Mouse (Mus musculus) natural killer cell, adult 2 months (primary cell): ENCODE measurements around the gene Denr.

Experiments used
- DNase-seq, 2 experiments: peaks; one replicate each; pipeline ENCODE4 v3.0.0; 2022; ENCODE audit warnings: low spot score in 2 of 2

Denr gene

DNA sequence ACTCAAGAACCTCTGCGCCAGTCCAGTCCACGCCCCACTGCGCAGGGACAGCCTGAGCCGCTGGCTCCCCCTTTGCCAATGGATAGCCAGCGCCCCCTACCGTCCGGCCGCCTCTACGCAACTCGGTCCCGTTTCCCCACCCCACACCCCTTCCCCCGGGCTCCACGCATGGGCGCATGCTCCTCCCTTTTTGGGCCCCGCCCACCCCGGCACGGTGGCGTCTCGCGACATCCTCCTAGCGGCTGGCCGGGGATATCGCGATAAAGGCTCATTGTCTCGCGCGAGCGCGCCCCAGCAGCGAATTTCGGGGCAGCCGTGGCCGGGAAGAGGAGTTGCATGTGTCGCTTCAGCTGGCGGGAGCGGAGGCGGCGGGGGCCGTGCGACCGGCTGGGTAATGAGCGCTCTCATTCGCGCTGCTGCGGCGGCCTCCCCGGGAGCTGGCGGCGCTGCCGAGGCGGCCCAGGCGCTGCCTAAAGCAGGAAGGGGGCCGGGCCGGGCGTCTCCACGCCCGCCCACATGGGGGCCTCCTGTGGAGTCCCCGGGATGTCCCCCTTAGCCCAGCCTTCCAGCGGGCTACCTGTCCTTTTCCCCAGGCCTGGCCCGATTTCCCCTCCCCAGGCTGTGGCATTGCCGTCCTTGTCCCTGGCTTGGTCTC, at the start of gene Denr:
Gene Denr (plus strand): TSS at position 200 of the 655 bp plus-strand sequence.
- DNase-seq = peak; percentile 99

DNA sequence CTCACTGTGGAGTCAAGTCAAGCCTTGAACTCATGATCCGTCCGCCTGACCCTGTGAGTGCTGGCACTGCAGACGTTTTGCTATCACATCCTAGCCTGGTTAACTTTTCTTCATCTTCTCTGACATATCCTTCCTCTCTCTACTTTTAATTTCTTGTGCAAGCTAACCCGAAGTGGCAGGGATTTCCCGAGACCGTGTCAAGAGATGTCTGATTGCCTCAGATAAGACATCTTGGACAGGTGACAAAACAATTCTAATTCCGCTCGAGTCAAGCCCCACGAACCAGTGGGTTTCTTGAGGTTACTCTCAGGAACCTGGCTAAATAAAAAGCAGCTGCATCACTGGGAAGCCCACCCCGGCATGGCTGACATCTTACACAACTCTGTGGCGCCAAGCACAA, 48.2 kb upstream of the Denr start:
- DNase-seq = peak; percentile 10 to 37

DNA sequence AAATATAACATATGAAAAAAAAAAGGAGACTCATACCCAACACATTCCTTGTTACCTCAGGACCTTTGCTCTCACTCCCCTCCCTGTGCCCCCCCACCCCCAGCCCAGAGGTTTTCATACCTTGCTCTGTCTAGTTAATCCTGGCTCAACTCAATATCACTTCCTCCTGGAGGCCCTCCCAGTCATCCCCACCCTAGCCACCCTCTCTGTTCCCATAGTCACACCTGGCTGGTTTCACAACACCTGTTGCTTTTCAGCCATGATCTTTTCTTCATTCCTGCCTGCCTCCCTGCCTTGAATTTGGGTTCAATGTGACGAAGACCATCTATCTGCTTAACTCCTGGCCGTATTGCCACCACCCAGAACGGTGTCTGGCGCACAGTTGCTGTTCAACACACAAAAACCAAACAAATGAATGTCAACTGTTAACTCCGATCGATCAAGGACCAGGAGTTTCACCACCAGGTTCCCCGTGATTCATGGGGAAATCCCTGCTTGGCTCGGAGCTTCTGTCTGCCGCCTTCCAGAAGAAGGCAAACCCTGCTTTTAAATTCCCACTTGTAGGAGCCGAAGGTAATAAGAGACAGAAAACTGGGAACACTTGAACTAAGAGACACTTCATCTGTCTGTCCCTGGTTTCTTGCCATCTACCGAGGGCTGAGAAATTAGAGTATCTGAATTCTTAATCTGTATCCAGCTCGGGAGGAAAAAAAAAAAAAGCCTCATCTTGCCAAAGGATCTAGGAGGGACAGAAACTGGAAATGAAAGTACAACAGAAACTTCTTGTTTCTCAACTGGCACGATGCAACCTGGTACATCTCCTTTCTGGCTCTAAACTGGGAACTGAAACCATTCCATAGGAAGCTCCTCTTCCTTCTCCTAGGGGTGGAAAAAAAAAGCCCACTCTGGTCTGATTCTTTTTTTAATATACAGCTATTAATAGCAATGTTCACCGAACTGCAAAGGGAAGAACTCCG, 44.3 kb upstream of the Denr start:
- no peak for DNase-seq

DNA sequence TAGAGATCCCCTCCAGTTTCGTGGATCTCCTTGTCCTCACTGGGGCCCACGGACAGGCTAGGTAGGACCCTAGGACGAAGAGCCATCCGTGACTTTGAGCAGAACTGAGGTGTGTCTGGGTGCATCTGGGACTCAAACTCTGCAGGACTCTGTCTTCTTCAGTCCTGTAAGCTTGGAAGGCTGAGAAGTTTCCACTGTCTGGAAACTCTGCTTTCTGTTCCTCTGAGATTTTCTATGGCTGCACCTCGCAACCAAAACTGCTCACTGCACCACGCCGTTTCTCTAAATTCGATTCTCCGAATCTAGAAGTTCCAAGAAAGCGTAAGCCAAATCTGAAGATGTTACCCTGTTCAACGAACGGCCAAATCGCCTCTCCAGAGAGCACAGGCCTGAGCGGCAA, 43.0 kb upstream of the Denr start:
- DNase-seq = no peak

DNA sequence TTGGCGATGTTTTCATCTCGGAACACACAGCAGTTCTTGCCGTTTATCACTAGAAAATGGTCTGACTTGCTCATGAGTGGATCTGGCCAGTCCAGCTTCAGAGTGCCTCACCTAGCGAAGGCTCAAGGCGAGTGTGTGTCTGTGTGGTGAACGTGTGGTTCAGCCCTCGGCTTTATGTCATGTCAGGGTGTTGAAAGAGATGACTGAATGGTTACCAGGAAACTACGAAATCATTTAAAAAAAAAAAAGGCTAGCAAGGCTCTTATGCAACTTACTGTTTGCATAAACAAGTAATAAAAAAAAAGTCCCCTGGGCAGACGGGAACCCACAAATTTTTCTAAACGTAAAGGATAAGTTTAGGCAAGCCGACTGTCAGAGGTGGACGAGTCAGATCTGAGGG, 41.6 kb upstream of the Denr start, which contains the start of gene Hcar2:
Gene Hcar2 (minus strand): TSS at position 135 of the 400 bp plus-strand sequence.
- DNase-seq = peak in 1 of 2 experiments; percentile 41

DNA sequence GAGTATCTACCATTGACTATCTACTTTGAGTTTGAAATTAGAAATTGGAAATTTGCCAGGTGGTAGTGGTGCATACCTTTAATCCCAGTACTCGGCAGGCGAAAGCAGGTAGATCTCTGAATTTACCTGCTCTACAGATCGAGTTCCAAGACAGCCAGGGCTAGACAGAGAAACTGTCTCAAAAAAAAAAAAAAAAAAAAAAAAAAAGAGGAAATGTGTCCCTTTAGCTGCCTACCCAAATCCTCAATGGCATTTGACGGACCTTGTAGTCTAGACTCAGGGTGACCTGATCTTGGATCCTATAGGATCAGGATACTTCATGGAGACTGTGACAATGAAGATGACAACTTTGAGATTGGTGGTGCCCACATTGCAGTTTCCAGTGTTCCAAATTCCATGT, 40.5 kb upstream of the Denr start:
- no peak for DNase-seq

DNA sequence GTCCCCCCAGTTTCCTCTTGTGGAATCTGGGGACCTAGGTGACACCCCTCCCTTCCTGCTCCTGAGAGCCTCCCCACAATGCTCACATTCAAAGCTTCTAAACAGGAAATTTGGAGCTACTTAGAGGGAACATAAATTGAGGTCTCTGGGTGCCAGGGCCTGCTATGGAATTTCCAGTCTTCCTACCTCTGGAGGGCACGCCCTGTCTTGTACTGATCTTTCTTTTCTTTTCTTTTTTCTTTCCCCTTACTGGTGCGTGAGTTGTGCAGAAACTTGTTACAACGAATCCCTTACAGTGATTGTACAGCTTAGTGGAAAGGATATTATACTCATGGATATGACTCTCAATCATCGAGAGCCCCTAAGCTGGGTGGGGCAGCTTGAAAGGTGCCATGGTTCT, 37.4 kb upstream of the Denr start:
- DNase-seq = no peak

DNA sequence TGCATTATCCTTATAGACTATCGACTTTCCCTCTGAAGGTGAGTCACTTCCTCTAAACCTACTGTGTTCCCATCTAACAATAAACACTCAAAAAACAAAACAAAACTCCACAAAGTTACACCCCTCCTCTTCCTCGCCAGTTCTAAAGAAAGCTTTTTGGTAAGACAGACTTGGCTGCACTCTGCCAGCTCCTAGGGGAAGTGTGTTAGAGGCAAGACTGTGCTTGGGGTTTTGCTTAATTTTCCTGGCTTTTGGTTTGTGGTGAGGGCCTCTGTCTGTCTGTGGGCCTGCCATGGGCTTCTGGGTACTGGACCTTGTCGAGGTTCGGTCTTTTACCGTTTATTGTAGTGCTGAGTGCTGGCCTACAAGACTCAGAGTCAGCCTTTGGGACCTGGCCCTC, 32.8 kb upstream of the Denr start:
- no peak for DNase-seq

DNA sequence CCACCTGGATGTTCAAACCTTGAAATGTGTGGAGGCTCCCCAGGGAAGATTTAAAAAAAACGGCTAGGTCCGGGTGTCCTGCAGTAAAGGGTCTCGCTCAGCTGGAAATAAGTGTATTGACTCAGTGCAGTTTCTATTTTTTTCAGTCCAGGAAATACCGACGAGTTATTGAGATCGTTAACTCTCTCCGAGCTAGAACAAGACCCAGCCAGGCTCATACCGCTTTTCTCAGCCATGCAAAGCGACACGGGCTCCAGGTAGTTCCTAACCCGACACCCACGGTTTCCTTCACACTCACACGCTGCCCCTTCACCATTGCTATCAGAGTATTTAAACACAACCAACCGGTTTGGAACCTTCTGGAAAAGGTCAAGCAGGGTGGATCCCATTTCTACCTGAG, 28.9 kb upstream of the Denr start:
- no peak for DNase-seq

DNA sequence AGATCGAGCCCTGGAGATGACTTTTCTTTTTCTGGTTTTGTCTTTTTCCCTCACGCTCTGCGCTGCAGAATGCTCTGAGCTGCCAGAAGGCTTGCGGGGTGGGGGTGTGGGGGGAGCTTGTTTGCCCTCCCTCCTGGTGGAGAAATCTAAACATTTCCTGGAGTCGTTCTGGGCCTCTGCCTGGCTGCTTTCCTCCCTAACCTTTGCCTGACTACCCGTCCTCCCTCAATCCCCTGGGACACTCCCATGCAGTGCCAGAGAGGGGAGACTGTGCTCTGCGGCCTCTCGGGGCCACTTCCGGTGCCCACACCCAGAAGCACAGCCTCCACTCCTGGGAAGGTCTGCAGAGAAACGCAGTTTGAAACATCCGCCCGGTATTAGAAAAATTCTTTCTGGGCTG, 27.0 kb upstream of the Denr start, which contains the start of gene Hcar1:
Gene Hcar1 (minus strand): TSS at position 93 of the 400 bp plus-strand sequence.
- DNase-seq = no peak

DNA sequence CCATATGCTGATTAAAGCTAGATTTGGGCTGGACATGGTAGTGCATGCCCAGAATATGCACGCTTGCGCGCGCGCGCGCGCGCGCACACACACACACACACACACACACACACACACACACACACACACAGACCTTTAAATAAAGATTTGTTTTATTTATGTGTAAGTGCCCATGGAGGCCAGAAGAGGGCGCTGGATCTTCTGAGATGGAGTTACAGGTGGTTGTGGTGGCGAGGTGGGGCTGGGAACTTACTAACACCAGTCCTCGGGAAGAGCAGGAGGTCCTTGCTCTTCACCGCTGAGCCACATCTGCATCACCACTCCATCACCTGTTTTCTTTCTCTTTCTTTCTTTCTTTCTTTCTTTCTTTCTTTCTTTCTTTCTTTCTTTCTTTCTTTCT, 26.2 kb upstream of the Denr start:
- no peak for DNase-seq

DNA sequence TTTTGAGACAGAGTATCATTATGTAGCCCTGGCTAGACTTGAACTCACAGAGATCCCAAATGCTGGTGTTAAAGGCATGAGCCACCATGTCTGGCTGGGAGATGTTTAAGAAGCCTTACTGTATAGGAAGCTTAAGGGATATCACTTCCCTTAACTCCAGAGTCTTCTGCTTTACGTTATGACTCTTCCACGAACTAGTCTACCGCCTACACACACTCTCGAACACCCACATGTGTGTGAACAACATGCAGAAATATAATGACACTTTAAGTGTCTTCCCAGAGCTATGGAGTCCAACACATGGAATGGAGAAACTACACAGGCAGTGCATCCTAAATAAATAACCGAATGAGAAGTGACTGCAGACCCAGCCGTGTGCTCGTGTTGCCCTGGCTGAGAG, 23.1 kb upstream of the Denr start:
- no peak for DNase-seq

DNA sequence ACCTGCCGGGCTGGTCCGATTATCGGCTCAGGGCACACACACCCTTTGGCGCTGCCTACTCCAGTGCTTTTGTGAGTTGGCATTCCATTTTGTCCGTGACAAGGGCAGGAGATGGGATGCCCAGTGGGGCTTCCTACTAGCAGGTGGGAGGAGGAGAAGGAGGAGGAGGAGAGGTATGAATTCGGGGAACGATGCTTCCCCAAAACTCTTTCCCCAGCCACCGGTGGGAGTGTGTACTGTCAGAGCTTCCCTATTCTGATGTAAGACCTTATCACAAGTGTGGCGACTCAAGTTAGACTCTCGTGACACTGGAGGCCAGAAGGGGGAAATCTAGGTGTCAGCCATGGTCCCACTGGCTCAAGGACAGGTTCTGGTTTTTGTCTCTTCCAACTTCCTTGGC, 22.6 kb upstream of the Denr start:
- DNase-seq = no peak

DNA sequence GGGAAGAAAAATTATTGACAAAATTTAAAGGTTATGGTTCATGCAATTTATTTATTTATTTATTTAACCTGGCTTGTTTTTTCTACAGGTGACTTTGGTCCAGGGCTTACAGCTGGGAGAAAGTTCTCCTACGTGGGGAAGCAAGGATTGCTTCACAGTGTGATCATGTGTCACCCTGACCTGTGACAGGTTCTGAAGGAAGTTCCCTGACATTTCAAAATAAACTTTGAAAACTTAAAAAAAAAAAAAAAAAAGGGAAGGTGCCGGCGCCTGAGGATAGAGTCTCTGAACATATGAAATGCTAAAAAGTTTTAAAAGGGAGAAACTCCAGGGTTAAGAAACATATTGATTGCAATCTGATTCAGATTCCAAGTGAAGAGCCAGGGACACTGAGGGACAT, 20.6 kb upstream of the Denr start:
- no peak for DNase-seq

DNA sequence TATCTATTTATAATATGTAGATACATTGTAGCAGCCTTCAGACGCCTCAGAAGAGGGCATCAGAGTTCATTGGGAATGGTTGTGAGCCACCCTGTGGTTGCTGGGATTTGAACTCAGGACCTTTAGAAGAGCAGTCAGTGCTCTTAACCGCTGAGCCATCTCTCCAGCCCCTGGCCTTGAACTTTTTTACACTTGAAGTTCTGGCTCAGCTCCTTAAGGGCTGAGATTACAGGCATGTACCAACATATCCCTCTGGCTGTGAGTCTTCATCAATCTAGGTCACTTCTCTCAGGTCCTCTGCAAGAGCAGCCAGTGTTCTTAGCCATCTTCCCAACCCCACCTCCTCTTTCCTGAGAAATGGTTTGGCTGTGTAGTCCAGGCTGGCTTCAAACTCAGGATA, 16.7 kb upstream of the Denr start:
- no peak for DNase-seq

DNA sequence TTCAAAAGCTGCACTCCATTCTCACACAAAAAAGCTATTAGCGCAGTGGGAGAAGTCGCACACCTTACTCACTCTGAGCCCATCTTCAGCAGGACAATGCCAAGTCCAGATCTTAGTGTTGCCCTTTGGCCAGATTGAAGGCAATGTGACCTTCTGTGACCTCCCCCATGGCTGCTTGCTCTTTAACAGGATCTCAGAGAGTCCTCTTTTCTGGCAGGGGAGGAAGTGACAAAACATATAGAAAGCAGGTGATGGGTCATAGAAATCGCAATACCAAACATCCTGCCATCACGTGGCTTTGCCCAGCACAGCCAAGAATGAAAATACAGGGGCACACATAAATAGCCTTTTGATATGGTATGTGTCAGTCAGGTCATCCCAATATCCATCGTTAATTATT, 16.0 kb upstream of the Denr start:
- DNase-seq = no peak

DNA sequence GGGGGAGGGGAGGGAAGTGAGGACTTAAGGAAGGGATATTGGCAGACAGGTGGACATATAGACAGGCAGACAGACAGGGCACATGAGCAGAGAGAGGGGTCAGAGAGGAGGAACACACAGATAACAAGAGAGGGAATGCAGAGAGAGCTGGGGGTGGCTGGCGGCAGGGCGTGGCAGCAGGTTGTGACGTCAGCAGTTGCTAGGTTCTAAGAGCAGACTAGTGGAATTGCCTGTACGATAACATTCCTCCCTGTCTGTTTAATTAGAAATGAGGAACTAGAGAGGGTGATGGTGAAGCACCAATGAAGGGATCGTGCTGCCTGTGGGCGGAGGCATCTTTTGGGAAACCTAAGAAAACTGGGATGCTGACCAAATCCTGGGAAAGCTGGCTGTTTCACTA, 15.3 kb upstream of the Denr start:
- DNase-seq = peak; percentile 51 to 68

DNA sequence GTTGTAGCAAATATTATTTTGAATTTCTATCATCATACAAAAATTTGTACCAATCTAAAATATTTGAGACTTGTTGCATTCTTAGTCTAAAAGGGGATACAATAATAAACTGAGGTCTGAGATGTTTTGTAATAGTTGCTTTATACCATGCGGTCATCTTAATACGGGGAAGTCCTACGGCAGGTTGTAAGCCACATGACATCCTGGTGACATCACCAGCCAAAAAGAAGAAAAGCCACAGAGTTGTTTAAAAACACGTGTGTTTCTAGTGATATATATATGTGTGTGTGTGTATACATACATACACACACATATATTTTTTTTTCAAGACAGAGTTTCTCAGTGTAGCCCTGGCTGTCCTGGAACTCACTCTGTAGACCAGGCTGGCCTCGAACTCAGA, 13.5 kb upstream of the Denr start:
- DNase-seq = no peak

DNA sequence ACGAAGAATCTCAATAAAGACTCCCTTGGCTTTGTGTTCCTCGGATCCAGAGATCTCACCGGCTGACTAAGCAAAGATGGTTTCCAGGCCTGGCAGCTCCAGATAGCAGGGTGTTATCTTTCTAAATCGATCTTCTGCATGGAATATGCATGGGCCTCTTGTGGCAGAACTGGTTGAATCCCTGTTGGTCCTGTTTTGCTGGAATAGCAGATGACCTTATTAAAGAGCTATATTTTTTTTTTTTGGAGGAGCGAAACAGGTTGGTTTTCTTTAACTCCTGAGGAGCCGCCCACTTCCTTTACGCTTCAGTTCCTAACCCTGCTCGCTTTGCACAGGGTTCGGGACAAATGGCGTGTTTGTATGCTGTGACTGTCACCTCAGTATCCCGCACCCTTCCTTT, 10.6 kb upstream of the Denr start:
- no peak for DNase-seq

DNA sequence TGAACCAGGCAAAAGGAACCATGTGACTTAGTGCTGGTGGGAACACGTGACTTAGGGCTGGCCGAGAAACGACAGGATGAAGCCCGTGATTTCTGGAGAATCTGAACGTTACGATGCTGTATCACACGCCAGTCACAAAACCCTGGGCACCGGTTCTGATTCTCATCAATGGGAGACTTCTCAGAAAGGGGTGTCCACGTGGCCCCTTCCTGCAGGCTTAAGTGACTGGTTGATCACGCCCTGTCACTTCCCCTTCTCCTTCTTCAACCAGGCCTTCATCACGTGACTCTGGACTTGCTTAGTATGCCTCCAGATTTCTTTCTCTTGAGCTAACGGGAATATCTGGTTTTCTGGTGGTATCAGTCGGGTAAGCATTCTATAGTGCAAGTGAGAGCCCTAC, 9.6 kb upstream of the Denr start:
- DNase-seq = peak in 1 of 2 experiments; percentile 21

DNA sequence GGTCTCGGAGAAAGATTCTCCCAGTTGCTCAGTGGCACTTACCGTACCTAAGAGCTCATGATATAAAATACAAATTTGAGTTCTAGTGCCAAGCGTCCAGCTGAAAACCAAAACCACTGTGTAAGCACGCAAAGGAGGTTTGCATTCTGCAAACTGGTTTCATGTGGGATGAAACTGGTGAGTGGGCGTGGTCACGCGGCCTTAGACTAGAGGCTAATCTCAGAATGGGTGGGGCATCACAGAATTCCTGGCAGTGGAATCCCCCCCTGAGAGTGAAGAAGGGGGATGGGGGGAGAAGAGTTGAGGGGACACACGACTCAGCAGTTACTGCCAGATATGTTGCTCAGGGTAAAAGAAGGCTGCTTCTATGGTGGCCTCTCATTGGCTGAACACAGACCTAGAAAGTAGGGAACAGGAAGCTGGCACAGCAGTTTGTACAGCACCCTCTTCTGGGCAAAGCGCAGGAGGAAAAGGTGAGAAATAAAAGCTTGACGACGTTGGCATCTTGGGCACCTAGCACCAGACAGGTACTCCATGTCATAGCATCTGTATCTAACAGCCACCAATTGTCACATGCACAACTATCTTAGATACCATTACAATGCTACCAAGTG, 2.8 kb upstream of the Denr start:
- DNase-seq = no peak

DNA sequence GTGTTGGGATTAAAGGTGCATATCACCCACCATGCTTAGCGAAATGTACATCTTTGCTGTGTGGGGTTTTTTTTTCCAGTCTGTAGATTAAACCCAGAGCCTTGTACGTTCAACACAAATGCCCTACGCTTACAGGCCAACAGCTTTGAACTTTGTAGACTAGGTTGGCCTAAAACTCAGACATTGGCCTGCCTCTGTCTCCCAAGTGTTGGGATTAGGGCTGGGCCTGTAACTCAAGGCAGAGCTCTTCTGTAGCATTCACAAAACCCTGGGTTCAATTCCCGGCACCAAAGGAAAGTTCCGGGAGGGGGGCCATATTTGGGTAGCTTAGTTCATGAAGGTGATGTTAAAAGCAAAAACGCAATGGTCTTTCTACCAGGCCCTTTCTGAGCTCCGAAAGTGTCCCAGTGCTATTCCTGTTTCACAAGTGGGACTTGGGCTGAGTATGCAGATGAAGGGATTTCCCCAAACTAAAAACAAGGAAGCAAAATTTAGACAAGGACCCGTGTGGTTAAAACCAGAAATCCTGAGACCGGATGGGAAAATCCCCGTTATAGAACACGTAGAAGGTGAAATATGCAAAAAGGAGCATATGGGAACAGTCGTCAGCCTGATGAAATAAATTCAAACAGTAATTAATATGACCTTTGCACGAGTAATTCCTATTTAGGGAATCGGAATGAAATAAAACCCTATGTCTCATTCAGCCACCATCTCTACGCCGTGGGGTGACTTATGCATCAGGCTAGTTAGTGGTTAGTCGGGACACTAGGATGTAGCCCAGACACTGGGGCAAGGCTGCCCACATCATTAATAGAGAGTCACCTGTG, 614 bp upstream of the Denr start:
- DNase-seq = no peak
